Mouse (Mus musculus): ENCODE measurements at regions not wholly inside any gene's neighbourhood (a gene's known extent, or its start where the extent isn't known, plus 50 kb on each side); places are given as distances from the start of the nearest gene placed in this dataset.

DNA sequence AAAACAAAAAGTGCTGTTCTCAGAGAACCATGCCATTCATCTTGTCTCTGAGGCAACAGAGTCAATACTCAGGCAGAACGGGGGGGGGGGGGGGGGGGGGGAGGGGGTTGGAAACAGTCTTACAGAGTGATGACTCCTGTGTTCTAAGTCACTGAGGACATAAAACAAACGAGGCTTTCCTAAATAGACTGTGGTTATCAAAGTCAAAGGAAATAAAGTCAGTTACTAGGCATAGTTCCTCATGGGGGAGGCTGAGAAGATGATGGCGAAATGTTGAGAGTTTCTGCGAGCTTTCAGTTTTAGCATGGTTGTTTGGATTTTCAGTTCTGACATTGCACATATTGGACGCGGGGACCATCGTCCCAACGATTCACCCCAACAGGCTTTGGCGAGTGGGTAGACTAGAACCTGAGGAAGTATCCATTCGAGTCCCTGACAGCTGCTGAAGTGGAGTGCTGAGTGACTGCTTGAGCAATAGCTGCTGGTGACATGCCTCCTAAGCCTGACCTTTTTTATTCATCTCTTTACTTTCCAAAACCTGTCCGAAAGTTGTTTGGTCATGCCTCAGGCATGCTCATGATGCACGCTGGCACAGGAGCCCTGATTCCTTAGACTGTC lies 109.2 kb upstream of the Serp2 start:
- no peak for DNase-seq

DNA sequence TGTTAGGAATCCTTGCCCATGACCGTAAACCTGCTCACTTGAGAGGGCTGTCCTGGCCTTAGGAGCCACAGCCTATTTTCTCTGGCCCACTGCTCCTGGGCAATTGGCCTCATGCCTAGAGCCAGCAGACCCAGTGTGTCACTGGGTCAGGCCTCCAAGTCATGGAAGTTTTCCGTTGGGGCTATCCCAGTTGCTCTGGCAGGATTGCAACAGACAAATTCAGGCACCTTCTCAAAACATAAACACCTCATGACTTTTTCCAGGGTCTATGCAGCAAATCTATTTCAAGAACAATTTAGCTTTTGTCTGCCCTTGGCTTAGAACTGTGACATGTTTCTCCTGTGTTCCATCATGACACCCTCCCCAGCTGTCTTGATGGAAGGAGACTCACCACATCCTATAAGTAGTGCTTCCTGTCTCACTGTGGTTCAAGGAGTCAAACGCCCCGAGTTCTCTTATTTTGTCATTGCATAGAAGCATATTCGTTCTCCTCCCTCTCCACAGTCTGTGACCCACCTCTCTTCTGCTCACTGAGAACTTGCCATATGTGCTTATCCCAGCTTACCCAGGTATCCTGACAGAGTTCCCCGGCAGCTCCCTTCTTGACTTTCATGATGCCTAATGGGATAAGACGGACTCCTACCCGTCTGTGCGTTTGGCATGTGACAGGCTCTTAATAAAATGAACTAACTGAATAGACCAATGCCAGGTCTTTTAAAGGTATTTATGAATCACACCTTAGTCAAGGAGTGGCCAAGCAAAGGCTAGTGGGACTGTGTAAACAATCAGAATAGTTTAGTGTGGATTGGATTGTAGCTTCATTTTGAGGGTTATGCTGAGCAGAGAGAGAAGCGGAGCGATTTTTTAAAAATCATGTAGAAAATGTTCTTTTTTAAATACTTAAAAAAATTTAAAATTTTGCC lies 108.2 kb upstream of the Serp2 start:
- no peak for DNase-seq

DNA sequence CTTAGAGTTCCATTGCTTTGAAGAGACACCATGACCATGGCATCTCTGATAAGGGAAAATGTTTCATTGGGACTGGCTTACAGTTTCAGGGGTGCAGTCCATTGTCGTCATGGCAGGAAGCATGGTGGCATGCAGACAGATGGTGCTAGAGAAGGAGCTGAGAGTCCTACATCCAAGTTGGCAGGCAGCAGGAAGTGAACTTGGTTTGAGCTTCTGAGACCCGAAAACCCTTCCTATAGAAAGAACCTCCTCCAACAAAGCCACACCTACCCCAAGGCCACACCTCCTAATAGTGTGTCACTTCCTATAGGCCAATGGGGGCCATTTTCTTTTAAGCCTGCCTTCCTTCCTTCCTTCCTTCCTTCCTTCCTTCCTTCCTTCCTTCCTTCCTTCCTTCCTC lies 107.1 kb upstream of the Serp2 start:
- DNase-seq = no peak

DNA sequence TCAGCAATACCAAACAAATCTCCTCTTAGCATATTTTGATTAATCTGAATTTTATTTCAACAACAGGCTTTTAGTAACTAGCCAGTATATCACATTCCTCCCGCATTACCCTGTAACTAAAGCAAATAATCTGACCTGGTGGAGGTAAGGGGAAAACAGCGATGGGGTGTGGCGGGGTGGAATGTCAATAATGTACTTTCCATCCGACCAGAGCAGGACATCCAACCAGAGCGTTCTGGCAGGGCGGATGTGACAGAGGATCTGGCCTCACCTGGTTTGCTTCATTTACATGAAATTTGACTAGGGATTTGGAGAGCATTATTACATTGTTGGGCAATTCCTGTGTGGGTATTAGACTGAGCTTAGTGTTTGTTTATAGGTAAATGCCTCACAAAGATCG lies 106.2 kb upstream of the Serp2 start:
- DNase-seq = no peak

DNA sequence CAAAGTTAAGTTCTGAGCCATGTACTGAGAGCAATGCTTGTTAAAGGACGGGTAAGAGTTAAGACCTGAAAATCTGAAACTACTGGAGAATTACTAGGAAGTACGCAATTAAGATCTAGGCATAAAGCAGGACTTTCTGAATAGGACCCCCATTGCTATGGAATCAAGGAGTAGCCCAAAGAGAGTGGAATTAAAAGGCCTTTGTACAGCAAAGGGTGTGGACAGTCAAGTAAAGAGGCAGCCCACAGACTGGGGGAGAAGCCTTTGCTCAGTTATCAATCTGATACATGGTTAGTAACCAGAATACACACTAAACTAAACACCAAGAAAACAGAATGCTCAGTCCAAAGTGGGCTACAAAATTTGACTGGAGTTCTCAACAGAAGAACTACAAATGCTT lies 104.2 kb upstream of the Serp2 start:
- no peak for DNase-seq

DNA sequence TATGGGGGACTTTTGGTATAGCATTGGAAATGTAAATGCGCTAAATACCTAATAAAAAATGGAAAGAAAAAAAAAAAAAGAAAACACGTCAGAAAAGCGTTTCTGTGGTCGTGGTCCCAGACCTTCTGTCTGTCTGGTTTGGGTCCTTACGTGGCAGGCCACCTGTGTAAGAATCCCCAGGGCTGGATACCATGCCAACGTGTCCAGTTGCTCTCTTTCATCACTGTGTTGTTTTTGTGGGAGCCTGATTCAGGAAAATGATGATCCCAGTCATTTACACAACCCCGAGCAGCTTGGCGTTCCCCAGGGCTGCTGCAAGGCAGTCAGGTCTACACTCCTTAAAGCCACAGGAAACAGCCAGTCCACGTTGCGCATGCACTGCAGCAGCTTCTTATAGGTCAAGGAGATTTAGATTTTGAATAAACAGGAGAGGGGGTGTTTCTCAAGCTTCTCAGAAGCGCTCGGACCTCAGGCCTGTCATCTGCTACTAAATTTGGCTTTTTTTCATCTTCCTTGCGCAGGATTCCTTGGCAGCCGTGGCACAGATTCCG lies 102.3 kb upstream of the Serp2 start:
- DNase-seq = peak; percentile 39

DNA sequence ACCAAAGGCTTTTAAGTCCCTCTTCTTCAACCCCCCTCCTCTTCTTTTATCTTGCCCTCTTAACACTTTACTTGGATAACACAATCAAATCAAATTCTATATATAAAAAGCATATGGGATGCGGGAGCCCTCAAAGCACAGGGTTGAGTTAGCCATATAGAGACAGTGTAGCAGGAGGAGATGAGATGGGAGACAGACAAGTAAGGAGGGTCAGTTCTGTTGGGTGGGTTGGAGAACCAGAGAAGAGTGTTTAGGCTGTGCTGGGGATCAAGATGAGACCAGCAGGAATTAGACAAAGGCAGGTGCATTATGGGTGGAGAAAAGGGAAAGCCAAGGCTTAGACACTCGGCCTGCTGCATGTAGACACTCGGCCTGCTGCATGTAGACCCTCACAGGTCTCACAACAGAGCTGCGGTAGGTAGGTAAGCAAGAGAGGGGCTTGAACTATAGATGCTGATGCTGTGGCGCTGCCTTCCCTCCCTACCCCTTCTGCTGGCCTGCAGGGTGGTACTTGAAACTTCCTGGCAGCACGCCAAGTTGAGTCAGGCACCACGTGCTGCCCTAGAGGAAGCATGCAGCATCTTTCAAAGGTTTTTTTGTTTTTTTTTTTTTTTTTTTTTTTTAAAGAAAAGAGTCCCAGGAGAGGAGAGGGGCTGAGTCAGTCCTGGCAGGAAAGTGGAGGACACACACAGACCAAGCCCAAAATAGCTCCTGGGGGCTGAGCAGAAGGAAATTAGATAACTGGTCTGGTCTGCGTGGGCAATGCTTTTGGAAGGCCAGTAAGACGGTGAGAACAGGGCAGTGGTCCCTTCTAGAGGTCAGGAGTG lies 101.3 kb upstream of the Serp2 start:
- DNase-seq = no peak

DNA sequence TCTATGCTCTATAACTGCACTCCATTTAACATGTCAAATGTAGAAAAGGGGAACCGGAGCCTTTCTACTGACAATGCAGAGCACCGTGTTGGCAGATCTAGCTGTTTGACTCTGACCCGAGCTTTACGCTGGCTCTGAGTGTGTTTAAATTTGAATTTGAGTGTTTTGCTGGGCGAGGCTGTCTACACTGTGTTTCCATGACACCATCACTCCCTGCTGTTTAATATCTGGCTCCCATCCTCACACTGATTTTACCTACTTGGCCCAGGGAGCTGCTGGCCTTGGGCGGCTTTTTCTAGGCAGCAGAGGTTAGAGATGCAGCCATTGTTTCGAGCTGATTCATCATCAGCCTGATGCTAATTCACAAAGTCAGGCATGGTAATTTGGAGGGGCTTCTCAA lies 100.7 kb upstream of the Serp2 start:
- DNase-seq = peak; percentile 63

DNA sequence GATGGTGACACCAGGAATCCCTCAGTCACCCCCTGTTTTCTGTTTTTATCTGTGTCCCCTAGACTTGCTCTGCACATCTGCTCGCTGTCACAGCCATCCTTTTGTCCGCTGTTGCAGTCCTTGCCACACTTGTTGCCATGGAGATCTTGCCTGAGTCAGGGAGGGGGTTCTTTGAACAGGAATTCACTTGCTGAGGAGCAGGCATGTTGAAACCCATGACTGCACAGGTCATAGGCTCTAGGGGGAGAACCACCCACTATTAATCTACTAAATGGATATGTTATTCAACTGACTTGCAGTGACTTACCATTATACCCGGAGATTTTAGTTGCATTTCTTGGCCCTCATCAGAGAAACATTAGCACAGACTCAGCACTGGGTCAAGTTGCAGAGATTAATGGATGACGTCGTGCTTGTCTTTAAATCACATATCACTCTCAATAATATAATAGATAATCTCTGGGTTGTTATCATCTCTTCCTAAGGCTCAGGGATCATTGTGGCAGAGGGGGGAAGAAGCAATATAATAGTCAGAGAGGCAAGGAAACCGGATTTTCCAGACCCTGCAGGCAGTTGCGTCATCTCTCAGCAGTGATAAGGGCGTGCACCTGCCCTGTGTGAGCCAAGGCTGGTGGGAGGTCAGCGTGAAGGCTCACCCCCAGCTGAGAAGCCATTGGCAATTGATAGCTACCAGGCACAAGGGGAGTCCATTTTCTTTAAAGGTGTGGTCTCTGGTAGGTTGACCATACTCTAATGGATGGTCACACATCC lies 95.9 kb upstream of the Serp2 start:
- DNase-seq = no peak

DNA sequence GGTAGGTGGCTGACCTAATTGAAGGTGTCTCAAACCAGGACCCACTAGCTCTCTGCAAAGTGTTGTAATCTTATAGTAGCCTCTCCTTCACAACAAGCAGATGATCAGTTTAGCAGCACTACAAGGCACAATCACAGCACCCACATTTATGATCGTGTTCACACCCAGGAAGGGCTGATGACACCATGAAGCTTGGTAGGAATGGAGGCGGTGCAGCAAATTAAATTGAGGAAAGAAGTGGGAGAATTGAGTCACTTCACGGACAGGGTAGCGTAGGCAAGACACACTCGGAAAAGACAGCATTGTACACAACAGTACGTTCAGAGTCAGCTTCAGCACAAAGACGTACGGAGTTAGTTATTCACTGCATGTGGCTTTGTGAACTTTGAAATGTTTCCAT lies 94.4 kb upstream of the Serp2 start:
- DNase-seq = no peak

DNA sequence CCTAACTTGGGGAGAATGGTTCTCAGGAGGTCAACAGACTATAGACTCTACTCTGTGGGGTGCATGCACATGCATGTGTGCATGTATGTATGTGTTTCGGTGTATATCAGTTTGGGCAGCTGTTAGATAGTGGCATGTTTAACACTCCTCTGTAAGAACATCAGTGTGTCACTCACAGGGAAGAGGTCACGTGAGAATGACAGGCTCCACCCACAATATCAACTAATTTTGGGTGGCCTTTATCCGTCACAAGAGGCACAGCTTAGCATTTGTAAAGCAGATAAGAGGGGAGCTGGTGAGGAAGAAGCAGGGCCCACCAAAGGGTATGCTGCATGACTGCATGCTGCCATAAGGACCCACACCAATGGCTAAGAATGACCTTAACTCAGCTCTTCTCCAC lies 93.2 kb upstream of the Serp2 start:
- DNase-seq = no peak

DNA sequence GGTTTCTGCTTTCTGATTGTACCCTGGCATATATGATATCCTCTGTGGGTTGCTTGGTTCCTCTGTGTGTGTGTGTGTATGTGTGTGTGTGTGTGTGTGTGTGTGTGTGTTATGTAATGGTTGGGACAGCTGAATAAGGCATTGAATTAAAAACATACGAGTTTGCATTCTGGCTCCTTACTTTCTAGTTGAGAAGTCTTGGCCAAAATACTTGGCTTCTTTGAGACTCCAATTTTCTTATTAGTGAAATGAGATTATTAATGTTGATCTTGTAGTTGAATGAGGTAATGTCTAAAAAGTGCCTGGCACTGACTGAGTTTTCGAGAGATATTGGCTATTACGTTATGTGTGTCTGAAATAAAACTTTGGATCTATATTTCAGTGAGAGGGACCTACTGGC lies 88.0 kb upstream of the Serp2 start:
- no peak for DNase-seq

DNA sequence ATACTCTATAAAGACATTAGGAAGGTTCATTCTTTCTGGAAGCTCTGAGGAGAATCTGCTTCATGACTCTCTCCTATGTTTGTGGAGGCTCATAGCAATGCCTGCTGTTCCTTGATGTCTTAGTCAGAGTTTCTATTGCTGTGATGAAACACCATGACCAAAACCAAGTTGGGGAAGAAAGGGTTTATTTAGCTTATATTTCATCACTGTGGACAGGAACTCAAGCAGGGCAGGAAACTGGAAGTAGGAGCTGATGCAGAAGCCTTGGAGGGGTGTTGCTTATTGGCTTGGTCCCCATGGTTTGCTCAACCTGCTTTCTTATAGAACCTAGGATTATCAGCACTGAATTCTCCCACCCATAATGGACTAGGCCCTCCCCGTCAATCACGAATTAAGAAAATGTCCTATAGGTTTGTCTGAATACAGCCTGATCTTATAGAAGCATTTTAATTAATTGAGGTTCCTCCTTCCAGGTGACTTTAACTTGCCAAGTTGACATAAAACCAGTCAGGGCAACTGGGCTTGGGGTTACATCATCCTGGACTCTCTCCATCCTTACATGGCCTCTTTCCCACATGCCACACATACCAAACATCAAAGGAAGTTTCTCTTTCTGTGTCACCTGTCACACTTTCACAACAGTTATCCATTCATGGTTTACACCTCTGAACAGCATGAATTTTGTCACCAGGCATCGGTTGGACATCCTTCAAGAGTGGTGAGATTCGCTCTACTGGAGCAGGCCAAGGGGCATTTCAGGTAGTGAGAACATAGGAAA lies 85.3 kb upstream of the Serp2 start:
- no peak for DNase-seq

DNA sequence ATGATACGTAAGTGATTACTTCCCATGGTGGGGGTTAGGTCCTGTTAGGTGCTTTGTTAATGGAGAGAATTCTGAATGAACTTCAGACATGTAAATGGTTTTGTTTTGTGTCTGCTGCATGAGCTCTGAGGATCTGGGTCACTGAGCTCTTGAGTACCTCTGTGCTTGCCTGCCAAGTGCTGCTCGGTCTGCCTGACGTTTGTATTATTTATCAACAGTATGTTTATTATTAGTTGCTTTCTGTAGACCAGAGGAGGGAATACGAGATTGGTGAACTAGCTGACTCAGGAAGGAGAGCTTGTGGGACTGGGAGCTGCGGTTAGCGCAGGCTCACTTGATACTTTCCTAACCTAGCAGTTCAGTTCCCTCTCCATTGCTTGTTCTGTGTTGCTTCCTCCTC lies 76.5 kb upstream of the Serp2 start:
- DNase-seq = no peak

DNA sequence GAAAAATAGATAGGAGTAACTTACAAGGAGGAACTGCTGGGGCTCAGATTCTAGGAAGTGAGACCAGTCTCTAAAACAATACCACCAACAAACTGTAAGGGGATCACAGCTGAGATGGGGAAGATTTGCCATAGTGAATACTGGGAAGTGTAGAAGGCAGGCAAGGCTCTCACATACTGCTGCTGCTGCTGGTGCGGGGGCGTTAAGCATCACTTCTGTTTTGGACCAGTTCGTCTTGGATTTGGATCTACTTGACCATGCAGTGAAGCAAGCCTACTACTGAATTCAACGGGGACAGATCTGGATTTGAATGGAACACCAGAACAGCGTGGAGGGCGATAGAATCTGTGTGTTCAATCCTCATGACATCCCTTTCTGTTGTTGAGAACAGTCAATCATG lies 76.1 kb upstream of the Serp2 start:
- DNase-seq = no peak

DNA sequence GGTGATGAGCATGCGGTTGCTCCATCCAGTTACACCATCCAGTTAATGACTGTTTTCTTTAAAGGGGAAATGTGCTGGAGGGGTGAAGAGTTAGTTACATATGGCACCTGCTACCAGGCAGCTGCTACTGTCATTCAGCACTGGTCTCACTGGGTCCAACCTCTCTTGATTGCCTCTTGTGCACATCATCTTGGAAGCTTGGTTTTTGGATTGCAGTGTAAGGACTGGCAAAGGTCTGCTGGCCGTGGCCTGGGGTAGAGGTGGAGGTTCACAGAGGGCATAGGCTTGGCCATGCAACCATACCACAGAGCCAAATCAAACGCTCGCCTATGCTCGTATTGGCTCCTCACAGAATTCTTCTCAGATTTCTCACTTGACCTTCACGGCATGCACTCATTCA lies 75.1 kb upstream of the Serp2 start:
- no peak for DNase-seq

DNA sequence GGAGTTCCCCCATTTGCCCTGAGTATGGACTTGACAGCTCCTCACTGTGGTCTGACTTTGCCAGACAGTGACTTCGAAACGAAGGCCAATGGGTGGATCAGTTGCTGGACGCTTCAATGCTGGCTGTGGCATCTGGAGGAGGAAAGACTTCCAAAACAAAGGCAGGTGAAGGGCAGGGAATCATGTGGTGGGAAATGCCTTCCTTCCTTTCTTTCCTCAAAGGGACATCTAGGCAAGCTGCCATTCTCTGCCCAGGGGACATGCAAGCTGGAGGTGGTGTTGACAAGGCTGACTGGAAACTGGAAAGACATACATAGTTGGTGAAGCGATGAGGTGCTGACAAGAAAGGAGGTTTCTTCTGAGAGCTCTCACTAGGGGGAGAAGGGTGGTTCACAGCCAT lies 74.5 kb upstream of the Serp2 start:
- DNase-seq = no peak

DNA sequence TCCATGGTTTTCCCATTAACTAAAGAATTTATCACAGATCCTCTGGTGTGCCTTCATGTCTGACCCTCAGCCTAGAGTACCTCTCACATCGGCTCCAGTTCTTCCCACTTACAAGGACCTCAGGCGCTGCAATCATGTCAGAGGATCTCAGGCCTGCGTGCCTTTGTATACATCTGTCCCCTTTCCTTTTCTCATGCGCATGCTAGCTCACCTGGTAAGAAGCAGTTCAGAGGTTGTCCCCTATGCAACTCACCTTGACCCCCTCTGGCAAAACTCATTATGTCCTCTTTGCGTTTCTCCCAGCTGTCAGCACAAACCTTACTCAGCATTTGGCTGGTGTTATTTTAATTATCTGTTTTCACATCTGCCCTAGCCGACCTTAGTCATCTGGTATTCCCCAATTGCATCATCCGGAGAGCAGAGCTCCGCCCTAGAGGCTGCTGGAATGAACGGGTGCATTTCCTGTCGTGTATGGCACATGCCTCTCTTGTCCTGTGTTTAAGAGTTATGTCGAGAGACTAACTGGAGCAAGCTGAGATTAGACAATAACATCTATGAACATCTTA lies 73.3 kb upstream of the Serp2 start:
- no peak for DNase-seq

DNA sequence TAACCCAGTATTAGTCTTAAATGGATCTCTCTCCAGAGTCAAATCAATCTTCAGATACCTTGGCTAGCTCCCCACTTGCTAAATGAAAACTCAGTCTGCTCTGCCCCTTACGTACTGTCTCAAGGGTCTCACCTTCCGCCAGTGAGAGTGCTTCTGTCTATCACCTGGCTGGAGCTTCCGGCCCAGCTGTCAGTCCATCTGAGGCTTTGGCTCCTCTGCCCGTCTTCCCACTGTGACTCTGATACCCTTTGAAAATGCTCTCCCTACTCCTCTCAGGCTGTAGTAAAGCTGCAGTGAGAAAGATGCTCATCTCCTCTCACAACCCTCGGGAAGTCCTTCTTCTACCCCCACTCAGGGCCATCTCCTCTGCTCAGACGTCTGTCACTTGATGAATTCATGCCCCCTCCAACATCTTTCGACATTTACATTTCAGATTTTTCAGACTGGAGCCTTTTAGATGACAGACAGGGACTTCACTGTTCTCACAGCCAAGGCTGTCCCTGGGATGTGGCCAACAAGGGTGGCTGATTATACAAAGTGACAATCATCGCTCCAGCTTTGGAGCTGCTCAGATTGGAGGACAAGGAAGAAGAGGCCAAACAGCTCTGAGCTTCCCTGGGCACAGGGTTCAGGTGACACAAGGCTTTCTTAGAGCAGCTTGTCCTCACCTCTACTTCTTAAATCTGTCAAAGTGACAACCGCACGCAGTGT lies 71.6 kb upstream of the Serp2 start:
- DNase-seq = peak; percentile 77

DNA sequence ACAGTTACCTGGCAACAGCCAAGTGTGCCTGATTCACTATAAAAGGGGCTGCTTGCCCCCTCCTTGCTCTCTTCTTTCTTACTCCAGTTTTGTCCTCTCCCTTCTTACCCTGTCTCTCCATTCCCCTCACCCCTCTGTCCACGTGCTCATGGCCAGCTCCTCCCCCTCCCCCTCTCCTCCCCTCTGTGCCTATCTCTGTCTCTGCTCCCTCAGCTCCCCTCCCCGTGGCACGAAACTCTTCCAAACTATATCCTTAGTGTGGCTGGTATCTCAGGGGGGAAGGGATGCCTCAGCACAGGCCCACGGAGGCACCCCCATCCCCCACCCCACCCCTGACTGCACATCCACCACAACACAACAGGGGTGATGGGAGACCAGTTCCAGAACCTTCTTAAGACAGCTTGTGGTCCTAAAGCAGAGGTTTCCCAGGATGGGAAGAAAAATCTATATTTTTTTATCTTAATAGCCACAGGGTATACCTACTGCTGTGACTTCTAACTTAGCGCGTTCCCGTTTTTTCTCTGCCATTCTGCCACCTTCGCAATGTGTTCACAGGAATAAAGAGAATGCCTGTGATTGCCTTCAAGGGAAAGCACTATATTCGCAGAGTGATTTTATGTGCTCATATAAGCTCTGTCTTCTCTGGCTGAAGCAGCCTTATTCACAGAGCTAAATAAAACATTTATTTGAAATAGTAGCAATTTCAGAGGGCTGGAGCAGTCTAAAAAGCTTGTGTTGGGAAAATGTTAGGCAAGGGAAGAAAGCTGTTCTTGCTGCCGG lies 69.1 kb upstream of the Serp2 start:
- DNase-seq = no peak

Data from cerebellum, adult 9-10 months (tissue).